Mouse (Mus musculus): ENCODE measurements around the gene Stac2.

- TF ChIP-seq CTCF (IDR thresholded peaks at IDR 0.05; ENCODE audit: insufficient read depth, low read length) (no peak), POLR2A (IDR thresholded peaks at IDR 0.05; ENCODE audit: borderline replicate concordance, extremely low read depth, low read depth, low read length) (no peak)
These were observed 54.2 kb downstream of the Stac2 start for GRCm38 (mm10) chr11:97998898-97999608.

All from lung, adult 2 months (tissue).